Comparison of ENCODE assay signal across 9 mouse cellular contexts in the genomic region with DNA sequence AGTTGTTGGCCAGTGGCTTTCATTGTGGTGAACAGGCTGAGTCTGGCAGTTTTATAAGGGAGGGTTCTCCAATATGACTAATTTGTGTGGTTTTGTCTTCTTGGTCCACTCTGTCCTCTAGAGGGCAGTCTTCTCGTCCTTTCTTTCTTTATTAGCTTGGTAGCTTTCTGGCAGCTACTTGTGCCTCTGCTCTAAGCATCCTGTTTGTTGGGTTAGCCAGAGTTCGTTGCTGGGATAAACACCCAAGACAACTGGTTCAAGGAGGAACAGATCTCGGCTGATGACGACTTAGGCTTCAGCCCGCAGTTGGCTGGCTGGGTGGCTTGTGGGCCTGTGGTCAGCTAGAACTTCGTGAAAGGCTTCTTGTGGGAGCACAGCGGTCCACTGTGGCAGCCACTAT. TPM values are rescaled to one million over a fixed set of nuclear protein-coding genes. Genes with fewer than 3 reads are reported as not detected.
DNase-seq lines count a peak whose midpoint lies in the region; ATAC-seq and TF ChIP-seq lines count a peak whose summit lies in the region.
"Had no signal": no experiment of that assay in that cellular context is flagged by ENCODE, and none has a peak within 500 bp of the region (broad histone marks: within the 10 kb centered on the region; RNA-seq: fewer than 3 reads in every experiment).

No protein-coding gene starts in this region.

- H3K36me3 ChIP-seq in intestine, postnatal 0 days (ENCODE audit: control insufficient read depth, insufficient read depth), result no peaks in the 10 kb centered on the region
- no peaks in the 10 kb centered on the region for H3K36me3 ChIP-seq in intestine, embryonic 16.5 days (ENCODE audit: control insufficient read depth, insufficient read depth, low read length)

- H3K9ac ChIP-seq in intestine, postnatal 0 days (ENCODE audit: low read depth, low read length), result no peak overlapping the region
- H3K9ac ChIP-seq in intestine, embryonic 16.5 days (ENCODE audit: low read depth, low read length), result no peak overlapping the region

- 37% methylated on average over 7 of the region's 7 CpGs for WGBS in intestine, postnatal 0 days
- 35% methylated on average over 7 of the region's 7 CpGs for WGBS in intestine, embryonic 16.5 days

- no peak overlapping the region for H3K27ac ChIP-seq in intestine, postnatal 0 days (ENCODE audit: low read depth, low read length)
- H3K27ac ChIP-seq in intestine, embryonic 16.5 days (ENCODE audit: low read length), result no peak overlapping the region

- no peak overlapping the region for H3K4me3 ChIP-seq in intestine, postnatal 0 days (ENCODE audit: low read depth, low read length)
- H3K4me3 ChIP-seq in intestine, embryonic 16.5 days (ENCODE audit: low read length), result no peak overlapping the region
- H3K4me3 ChIP-seq: erythroblast, embryonic 14.5 days had no signal

- H3K27me3 ChIP-seq in intestine, postnatal 0 days (replicated peaks; ENCODE audit: control insufficient read depth, insufficient read depth, low read length), result no peaks in the 10 kb centered on the region
- no peaks in the 10 kb centered on the region for H3K27me3 ChIP-seq in intestine, embryonic 16.5 days (replicated peaks; ENCODE audit: control insufficient read depth, insufficient read depth, low read length)

- no peaks in the 10 kb centered on the region for H3K9me3 ChIP-seq in intestine, postnatal 0 days (ENCODE audit: control insufficient read depth)
- H3K9me3 ChIP-seq in intestine, embryonic 16.5 days (ENCODE audit: control insufficient read depth, low read length), result no peaks in the 10 kb centered on the region

- no peak overlapping the region for H3K4me2 ChIP-seq in intestine, postnatal 0 days (replicated peaks; ENCODE audit: low read depth)
- H3K4me2 ChIP-seq in intestine, embryonic 16.5 days (ENCODE audit: low read depth, low read length), result no peak overlapping the region

- no peak for ATAC-seq in intestine, postnatal 0 days
- no peak for ATAC-seq in intestine, embryonic 16.5 days

- no peaks in the 10 kb centered on the region for H3K4me1 ChIP-seq in intestine, postnatal 0 days (replicated peaks; ENCODE audit: control insufficient read depth, insufficient read depth, low read length)
- H3K4me1 ChIP-seq in intestine, embryonic 16.5 days (ENCODE audit: control insufficient read depth, insufficient read depth, low read length), result no peaks in the 10 kb centered on the region

- peak; percentile 77 for TF ChIP-seq CTCF in intestine, postnatal 0 days (IDR thresholded peaks at IDR 0.05; ENCODE audit: low read depth)

- peak; percentile 36 for DNase-seq in CD4-positive helper T cell, adult 2 months (ENCODE audit: low read depth, low spot score)
- peak; percentile 42 for DNase-seq in WW6 (ENCODE audit: low read depth, low spot score)
- DNase-seq in gastrocnemius, postnatal 10 days, result peak; percentile 14
- peak; percentile 16 to 35 for DNase-seq in layer of hippocampus, postnatal 36 days
- no peak for DNase-seq in spleen, postnatal 10 days (ENCODE audit: low spot score in 2 of 2)
- no peak for DNase-seq in T-cell, adult 2 months (ENCODE audit: low spot score)

RNA-seq across cellular contexts. Expression of gene Ccdc43, which starts 31.0 kb away (rescaled TPM):
- 16.2 and 17.1 TPM in 2 replicates for polyA plus RNA-seq in intestine, postnatal 0 days (2015; fragmentation: Nextera tagmentation; extraction: Ambion mirVana)
- polyA plus RNA-seq in intestine, embryonic 16.5 days (2015; fragmentation: Nextera tagmentation; extraction: Ambion mirVana), result 36.7 and 39.9 TPM in 2 replicates
- 10 to 100 TPM; 81.8 to 88.6 TPM for total RNA-seq in gastrocnemius, postnatal 10 days (2021)
- total RNA-seq in layer of hippocampus, postnatal 36 days (2021), result 10 to 100 TPM; 36.4 to 39.7 TPM

RNA-seq across cellular contexts. Expression of gene Adam11, which starts 32.6 kb away (rescaled TPM):
- 0.80 and 1.3 TPM in 2 replicates for polyA plus RNA-seq in intestine, postnatal 0 days (2015; fragmentation: Nextera tagmentation; extraction: Ambion mirVana)
- 2.4 and 3.1 TPM in 2 replicates for polyA plus RNA-seq in intestine, embryonic 16.5 days (2015; fragmentation: Nextera tagmentation; extraction: Ambion mirVana)
- total RNA-seq in gastrocnemius, postnatal 10 days (2021), result 1 to 10 TPM; 2.2 to 3.0 TPM
- 100 to 1,000 TPM; 188 to 201 TPM for total RNA-seq in layer of hippocampus, postnatal 36 days (2021)

Comparison
In these comparisons a context has a peak if more than half of its experiments do, and no peak if none do; other contexts are left out.
1. DNase-seq: peak in CD4-positive helper T cell, adult 2 months (single experiment), WW6 (single experiment), gastrocnemius, postnatal 10 days (single experiment) and layer of hippocampus, postnatal 36 days (2 of 2); none in spleen, postnatal 10 days (0 of 2) and T-cell, adult 2 months (single experiment).
2. RNA of gene Adam11, which starts 32.6 kb away (total RNA-seq): 188 to 201 TPM in layer of hippocampus, postnatal 36 days; 2.2 to 3.0 TPM in gastrocnemius, postnatal 10 days; every median in the first group is over 10 times any median in the second.